Mouse (Mus musculus): ENCODE measurements around the gene Tpx2.

- no peak for TF ChIP-seq POLR2A (IDR thresholded peaks at IDR 0.05; ENCODE audit: insufficient read depth, low read length)
- no peak for TF ChIP-seq CTCF (IDR thresholded peaks at IDR 0.05; ENCODE audit: low read depth, low read length)
Measured at GRCm38 (mm10) chr2:152804408-152805110, 43.2 kb upstream of the Tpx2 start.
